Mouse (Mus musculus) olfactory bulb, adult 2 months (tissue): ENCODE data around the gene Arhgap24.

ENCODE experiments used
- CTCF ChIP-seq: fragments of 200-500 bp; IDR thresholded peaks from 2 replicates; pipeline ENCODE4 v1.5.1; 2012; ENCODE audit warnings: low read depth, mild to moderate bottlenecking, low read length, moderate library complexity; ENCODE audit not compliant: insufficient read depth
- POLR2A ChIP-seq: fragments of 200-500 bp; IDR thresholded peaks from 2 replicates; pipeline ENCODE4 v1.6.1; 2012; ENCODE audit warnings: mild to moderate bottlenecking, low read depth, low read length, moderate library complexity; ENCODE audit not compliant: insufficient read depth

DNA sequence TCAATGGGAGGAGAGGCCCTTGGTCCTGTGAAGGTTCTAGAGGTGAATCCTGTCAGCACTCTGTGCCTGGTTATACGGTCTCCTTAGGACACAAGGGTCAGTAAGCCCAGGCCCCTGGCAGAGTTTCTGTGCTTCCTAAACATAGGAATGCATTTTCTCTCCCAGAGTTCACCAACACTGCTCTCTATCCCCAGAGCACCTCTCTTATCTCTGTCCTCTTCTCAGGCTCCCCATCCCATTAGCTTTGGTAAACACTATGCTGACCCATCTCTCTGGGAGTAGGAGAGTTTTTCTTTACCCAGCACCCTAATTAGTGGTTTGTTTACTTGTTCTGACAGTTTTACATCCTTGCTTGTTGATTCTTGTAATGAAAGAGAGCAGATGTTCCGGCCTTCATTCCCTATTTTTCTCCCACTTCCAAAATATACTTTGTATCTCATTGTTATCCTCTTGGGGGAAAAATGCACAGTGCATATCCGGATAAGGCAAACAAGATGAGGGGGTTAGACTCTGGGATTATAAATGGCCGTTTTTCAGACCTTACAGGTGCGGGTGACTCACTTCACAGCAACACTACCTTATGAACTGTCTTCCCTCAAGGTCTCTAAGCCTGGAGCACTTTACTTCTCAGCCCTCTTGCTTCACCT, 270.6 kb downstream of the Arhgap24 start:
- no peak for TF ChIP-seq POLR2A
- no peak for TF ChIP-seq CTCF
